Mouse (Mus musculus) stomach, embryonic 14.5 days (tissue): ENCODE results near the gene Arhgap24. TPM values are rescaled to one million over a fixed set of nuclear protein-coding genes. Genes with fewer than 3 reads are reported as not detected.

ENCODE experiments used
- ATAC-seq: fragments of 200-750 bp; cut with Nextera tagmentation; 2 replicates; pipeline ENCODE4 v1.8.0; 2017; ENCODE audit warnings: low read depth, moderate TSS enrichment; ENCODE audit not compliant: insufficient number of reproducible peaks, insufficient read depth, low FRiP score
- H3K27ac ChIP-seq: fragments of 300-500 bp; sonication (generic); 2 replicates; pipeline ENCODE4 v1.5.1; 2014; ENCODE audit warnings: mild to moderate bottlenecking, low read length, moderate library complexity, mixed read lengths
- H3K27me3 ChIP-seq: fragments of 300-500 bp; sonication (generic); 2 replicates; pipeline ENCODE4 v1.6.1; 2014; ENCODE audit warnings: low read length, control low read depth, mixed read lengths; ENCODE audit not compliant: control insufficient read depth, insufficient read depth
- H3K36me3 ChIP-seq: fragments of 300-500 bp; sonication (generic); 2 replicates; pipeline ENCODE4 v1.6.1; 2014; ENCODE audit warnings: mild to moderate bottlenecking, control low read depth, low read length, moderate library complexity, mixed read lengths; ENCODE audit not compliant: control insufficient read depth, insufficient read depth
- H3K4me1 ChIP-seq: fragments of 300-500 bp; sonication (generic); 2 replicates; pipeline ENCODE4 v1.6.1; 2014; ENCODE audit warnings: low read length, control low read depth, mixed read lengths; ENCODE audit not compliant: control insufficient read depth, insufficient read depth
- H3K4me2 ChIP-seq: fragments of 300-500 bp; sonication (generic); replicated peaks from 2 replicates; pipeline ENCODE4 v1.6.1; 2014; ENCODE audit warnings: low read depth, low read length, control low read depth
- H3K4me3 ChIP-seq: fragments of 300-500 bp; sonication (generic); 2 replicates; pipeline ENCODE4 v1.5.1; 2014; ENCODE audit warnings: low read depth, low read length, control low read depth
- H3K9ac ChIP-seq: fragments of 300-500 bp; sonication (generic); replicated peaks from 2 replicates; pipeline ENCODE4 v1.6.1; 2014; ENCODE audit warnings: low read depth, mild to moderate bottlenecking, control low read depth, low read length, moderate library complexity, mixed read lengths
- H3K9me3 ChIP-seq: fragments of 300-500 bp; sonication (generic); 2 replicates; pipeline ENCODE4 v1.6.1; 2016; ENCODE audit warnings: low read depth, low read length, control low read depth; ENCODE audit not compliant: control insufficient read depth
- WGBS: fragments of 180-500 bp; shearing (Covaris S2); extraction: QIAGEN DNeasy Blood & Tissue Kit; methylation state at CpG from one replicate; pipeline ENCODE4 v1.1.7; 2014; 5-methylcytosine and 5-hydroxymethylcytosine counted together
- polyA plus RNA-seq: library from polyadenylated mRNA; unstranded; fragments of >200 nt; fragmentation: Nextera tagmentation; extraction: Ambion mirVana; gene quantifications from 2 replicates; pipeline ENCODE4 v1.2.1, GENCODE M21; 2014

Gene Arhgap24
- polyA plus RNA-seq, 1 experiment from 2014 or later = 27.3 TPM

DNA sequence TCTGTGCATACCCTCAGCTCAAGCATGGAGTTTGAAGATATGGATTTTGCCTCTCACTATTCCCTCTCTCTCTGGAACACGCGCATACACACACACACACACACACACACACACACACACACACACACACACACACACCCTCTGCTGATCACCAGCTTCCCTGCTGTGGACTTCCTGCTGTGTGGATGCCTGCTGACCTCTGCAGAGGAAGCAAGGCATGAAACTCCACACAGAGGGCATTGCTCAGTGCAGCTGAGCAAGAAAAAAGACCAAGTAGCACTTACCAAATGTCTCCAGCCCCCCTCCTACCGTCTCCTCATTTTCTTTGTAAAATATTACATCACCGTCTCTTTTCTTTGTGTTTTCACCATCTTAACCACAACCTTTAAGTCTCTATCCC is 310.1 kb downstream of the Arhgap24 start:
- H3K36me3 ChIP-seq = no peaks in the 10 kb centered on the region
- H3K9ac ChIP-seq = no peak overlapping the region
- H3K4me2 ChIP-seq = no peak overlapping the region
- H3K27me3 ChIP-seq = no peaks in the 10 kb centered on the region
- no peak overlapping the region for H3K27ac ChIP-seq
- H3K9me3 ChIP-seq = no peaks in the 10 kb centered on the region
- ATAC-seq = no peak
- H3K4me3 ChIP-seq = no peak overlapping the region
- WGBS = 59% methylated on average over 4 of the region's 4 CpGs
- H3K4me1 ChIP-seq = 0 out of 2 replicates have a peak, but pooled peaks cover 5% of the 10 kb centered on the region

DNA sequence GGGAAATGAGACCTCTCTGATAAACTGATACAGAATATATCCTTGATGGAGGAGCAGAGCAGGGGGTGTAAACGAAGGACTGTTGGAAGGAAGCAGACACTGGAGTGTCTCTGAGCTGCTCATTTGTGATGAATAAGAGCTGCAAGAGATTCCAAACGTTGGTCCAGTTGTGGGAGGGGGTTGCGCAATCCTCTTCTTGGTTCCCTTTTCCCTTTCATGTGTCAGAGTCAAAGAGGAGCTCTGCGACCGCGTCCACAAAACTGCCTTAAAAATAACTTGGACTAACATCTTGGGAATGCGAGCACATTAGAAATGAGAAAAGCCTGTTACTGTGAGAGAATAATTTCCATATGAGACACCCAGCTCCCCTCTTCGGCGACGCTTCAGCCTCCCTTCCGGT is 312.3 kb downstream of the Arhgap24 start:
- Histone ChIP-seq H3K27me3 (no peaks in the 10 kb centered on the region), H3K36me3 (no peaks in the 10 kb centered on the region), H3K4me2 (no peak overlapping the region), H3K27ac (no peak overlapping the region), H3K9me3 (no peaks in the 10 kb centered on the region), H3K9ac (no peak overlapping the region), H3K4me1 (0 out of 2 replicates have a peak, but pooled peaks cover 5% of the 10 kb centered on the region), H3K4me3 (no peak overlapping the region)
- no peak for ATAC-seq
- 80% methylated on average over 11 of the region's 11 CpGs for WGBS

DNA sequence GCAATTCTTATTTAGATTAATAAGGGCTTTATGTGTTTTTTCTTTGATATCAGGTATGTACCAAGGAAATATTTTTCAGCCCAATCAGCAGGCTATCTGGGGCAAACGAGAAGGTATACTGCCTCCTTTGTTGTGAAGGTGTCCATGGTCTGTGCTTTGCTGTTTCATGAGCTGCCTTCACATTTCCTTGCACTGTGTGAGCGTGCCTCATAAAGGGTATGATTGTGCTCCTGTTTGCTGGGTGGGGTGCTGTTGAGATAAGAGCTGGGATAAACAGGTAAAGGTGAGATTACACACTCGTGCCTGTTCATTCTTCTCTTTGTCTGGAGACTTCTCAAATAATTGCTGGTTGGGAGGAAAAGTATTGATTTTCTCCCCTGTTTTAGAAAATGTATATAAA is 320.3 kb downstream of the Arhgap24 start:
- Histone ChIP-seq H3K4me1 (peaks cover 8% of the 10 kb centered on the region; the same call in 1 of the 2 replicates), H3K4me2 (no peak overlapping the region), H3K27ac (no peak overlapping the region), H3K4me3 (no peak overlapping the region), H3K27me3 (no peaks in the 10 kb centered on the region), H3K9me3 (no peaks in the 10 kb centered on the region), H3K9ac (no peak overlapping the region), H3K36me3 (no peaks in the 10 kb centered on the region)
- ATAC-seq = peak; percentile 82
- 70% methylated on average over 3 of the region's 3 CpGs for WGBS

DNA sequence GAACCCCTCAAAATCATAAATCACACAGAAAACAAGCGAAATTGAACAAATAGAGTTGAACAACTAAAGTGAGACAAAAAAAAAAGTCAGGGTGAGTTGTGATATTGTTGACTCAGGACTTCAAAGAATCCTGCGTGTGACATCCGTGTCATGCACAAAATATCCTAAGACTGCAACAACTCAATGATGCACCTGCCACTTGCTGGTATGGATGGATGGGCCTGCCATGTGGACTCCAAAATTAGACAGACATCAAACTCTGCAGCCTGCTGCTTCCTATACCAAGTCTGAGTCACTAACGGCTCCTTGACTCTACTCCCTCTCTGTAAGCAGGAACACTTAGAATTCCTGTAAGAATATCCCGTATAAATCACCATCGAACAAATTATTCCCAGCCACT is 321.6 kb downstream of the Arhgap24 start:
- Histone ChIP-seq H3K36me3 (no peaks in the 10 kb centered on the region), H3K4me3 (no peak overlapping the region), H3K9ac (no peak overlapping the region), H3K9me3 (no peaks in the 10 kb centered on the region), H3K27ac (no peak overlapping the region), H3K4me2 (no peak overlapping the region), H3K4me1 (peaks cover 8% of the 10 kb centered on the region; the same call in 1 of the 2 replicates), H3K27me3 (no peaks in the 10 kb centered on the region)
- WGBS = 69% methylated on average over 6 of the region's 6 CpGs
- ATAC-seq = no peak

DNA sequence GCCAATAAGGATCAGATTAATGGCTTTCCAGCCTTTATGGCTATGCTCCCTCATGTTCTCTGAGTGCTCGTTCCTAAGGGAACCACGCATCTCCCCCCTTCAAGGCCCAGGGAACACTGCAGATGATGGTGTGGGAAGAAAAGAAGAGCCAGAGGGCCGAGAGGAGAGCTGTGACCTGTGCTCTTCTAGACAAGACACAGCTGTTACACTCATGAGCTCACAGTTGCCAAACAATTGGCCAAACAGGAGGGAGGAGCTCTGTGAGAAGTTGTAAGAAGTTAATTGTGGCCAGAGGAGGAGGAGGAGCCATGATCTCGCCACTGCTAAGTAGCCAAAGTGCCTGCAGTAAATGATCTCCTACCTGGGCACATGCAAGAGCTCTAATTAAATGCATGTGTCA is 322.5 kb downstream of the Arhgap24 start:
- H3K4me2 ChIP-seq = no peak overlapping the region
- H3K4me1 ChIP-seq = peaks cover 8% of the 10 kb centered on the region; the same call in 1 of the 2 replicates
- H3K4me3 ChIP-seq = no peak overlapping the region
- no peak overlapping the region for H3K27ac ChIP-seq
- ATAC-seq = peak; percentile 66; the same call in 1 of the 2 replicates
- no peak overlapping the region for H3K9ac ChIP-seq
- no peaks in the 10 kb centered on the region for H3K36me3 ChIP-seq
- no peaks in the 10 kb centered on the region for H3K9me3 ChIP-seq
- 45% methylated on average over 4 of the region's 4 CpGs for WGBS
- no peaks in the 10 kb centered on the region for H3K27me3 ChIP-seq

DNA sequence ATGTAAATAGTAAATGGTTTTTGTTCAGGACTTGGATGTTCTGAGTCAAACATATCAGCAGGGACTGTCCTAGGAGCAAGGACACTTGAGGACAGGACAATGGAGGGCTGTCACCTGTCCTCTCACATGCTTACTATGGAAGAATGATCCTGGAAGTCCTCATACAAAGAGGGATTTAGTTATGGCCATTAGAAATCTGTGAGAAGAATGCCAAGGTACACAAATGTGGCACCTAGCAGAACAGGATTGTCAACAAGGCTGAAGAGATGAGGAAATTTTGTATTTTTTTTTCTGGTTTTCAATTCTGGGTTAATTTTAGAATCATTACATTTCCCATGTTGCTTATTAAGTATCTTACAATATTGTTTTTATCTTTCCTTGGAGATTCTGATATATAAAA is 326.3 kb downstream of the Arhgap24 start:
- no peaks in the 10 kb centered on the region for H3K27me3 ChIP-seq
- no peak overlapping the region for H3K9ac ChIP-seq
- ATAC-seq = no peak
- H3K27ac ChIP-seq = no peak overlapping the region
- H3K9me3 ChIP-seq = no peaks in the 10 kb centered on the region
- H3K4me2 ChIP-seq = no peak overlapping the region
- H3K4me3 ChIP-seq = no peak overlapping the region
- H3K36me3 ChIP-seq = no peaks in the 10 kb centered on the region
- H3K4me1 ChIP-seq = peaks cover 8% of the 10 kb centered on the region; the same call in 1 of the 2 replicates

DNA sequence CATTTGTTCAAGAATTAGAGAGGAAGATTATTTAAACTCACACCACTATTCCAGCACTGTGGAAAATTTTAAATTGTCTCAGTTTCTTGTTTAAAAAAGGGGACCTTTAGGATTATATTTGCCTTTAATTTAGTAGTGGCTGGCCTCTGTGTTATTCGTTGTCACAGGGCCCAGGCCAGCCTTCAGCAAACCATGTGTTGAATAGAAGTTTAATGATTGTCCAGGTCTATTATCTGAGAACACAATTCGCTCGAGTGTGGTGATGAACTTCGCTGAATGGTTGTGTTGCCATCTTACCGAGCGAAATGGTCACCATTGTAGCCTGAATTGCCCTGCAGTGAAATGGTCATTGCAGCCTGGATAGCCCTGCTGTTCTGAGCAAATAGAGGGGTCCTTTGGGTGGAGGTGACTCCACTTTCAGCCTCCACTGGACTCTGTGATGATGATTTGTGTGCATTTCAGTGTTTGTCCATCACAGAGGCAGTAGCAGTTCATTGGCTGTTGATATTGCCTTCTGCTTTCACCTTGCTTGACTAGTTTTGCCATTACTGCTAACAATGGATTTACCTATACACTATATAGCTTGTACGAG is 329.3 kb downstream of the Arhgap24 start:
- Histone ChIP-seq H3K9ac (no peak overlapping the region), H3K4me3 (no peak overlapping the region), H3K27ac (no peak overlapping the region), H3K36me3 (no peaks in the 10 kb centered on the region), H3K9me3 (no peaks in the 10 kb centered on the region), H3K4me1 (no peaks in the 10 kb centered on the region), H3K27me3 (no peaks in the 10 kb centered on the region), H3K4me2 (no peak overlapping the region)
- ATAC-seq = no peak
- WGBS = 67% methylated on average over 7 of the region's 7 CpGs

DNA sequence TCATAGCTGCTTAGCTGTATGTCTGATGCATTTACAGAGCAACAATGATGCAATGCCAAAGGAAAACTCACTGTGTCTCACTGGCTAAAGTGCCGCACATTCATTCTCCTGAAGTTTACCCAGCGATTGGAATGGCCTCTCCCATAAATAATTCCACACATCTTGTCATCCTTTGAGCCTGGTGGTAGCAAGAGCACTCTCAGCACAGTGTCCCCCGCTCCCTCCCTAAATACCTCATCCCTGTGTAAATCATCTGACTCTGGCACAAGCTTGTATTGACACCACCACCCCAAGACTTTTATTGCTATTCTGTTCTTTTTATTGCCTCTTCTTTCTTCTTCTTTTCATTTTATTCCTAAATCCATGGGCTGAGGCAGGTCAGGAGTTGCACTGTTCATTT is 332.1 kb downstream of the Arhgap24 start:
- no peak for ATAC-seq
- H3K4me3 ChIP-seq = no peak overlapping the region
- no peaks in the 10 kb centered on the region for H3K36me3 ChIP-seq
- no peaks in the 10 kb centered on the region for H3K4me1 ChIP-seq
- WGBS = 41% methylated on average over 3 of the region's 3 CpGs
- no peak overlapping the region for H3K4me2 ChIP-seq
- no peak overlapping the region for H3K27ac ChIP-seq
- H3K9me3 ChIP-seq = no peaks in the 10 kb centered on the region
- H3K9ac ChIP-seq = no peak overlapping the region
- H3K27me3 ChIP-seq = no peaks in the 10 kb centered on the region

DNA sequence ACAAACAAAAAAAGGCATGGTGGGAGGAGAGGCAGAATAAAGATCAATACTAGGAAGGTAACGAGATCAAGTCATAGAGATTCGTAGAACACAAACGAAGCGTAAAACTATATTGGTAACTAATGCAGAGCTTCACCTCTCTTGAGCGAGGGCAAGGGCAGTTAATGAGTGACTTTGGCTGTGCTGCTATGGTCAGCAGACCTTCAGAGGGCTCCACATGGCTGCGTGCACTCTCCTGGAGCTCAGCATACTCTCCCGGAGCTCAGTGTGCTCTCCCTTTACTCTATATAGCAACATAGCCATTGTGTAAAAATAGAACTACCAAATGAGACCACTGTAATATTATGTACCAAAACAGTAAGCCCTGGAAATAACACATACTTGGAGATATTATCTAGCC is 336.4 kb downstream of the Arhgap24 start:
- no peaks in the 10 kb centered on the region for H3K36me3 ChIP-seq
- no peak overlapping the region for H3K4me2 ChIP-seq
- no peaks in the 10 kb centered on the region for H3K9me3 ChIP-seq
- H3K4me3 ChIP-seq = no peak overlapping the region
- no peaks in the 10 kb centered on the region for H3K4me1 ChIP-seq
- 73% methylated on average over 7 of the region's 7 CpGs for WGBS
- H3K9ac ChIP-seq = no peak overlapping the region
- H3K27me3 ChIP-seq = no peaks in the 10 kb centered on the region
- H3K27ac ChIP-seq = no peak overlapping the region
- 0 out of 2 replicates have a peak, but pooled peaks have one; percentile 67 for ATAC-seq
